Mouse (Mus musculus) liver, embryonic 16.5 days (tissue): ENCODE results near the gene Zfp663. TPM values are rescaled to one million over a fixed set of nuclear protein-coding genes. Genes with fewer than 3 reads are reported as not detected.

Source experiments
- ATAC-seq: fragments of 200-750 bp; cut with Nextera tagmentation; 2 replicates; pipeline ENCODE4 v1.8.0; 2017; ENCODE audit warnings: low read depth, mild to moderate bottlenecking, moderate number of reproducible peaks, moderate library complexity
- H3K27ac ChIP-seq: fragments of 300-500 bp; sonication (generic); 2 replicates; pipeline ENCODE4 v1.5.1; 2014; ENCODE audit warnings: mild to moderate bottlenecking, low read length
- H3K27me3 ChIP-seq: fragments of 300-500 bp; sonication (generic); 2 replicates; pipeline ENCODE4 v1.6.1; 2014; ENCODE audit warnings: low read depth, low read length, mixed read lengths; ENCODE audit not compliant: control insufficient read depth, insufficient read depth
- H3K36me3 ChIP-seq: fragments of 300-500 bp; sonication (generic); 2 replicates; pipeline ENCODE4 v1.6.1; 2014; ENCODE audit warnings: mild to moderate bottlenecking; ENCODE audit not compliant: control insufficient read depth, insufficient read depth
- H3K4me1 ChIP-seq: fragments of 300-500 bp; sonication (generic); 2 replicates; pipeline ENCODE4 v1.6.1; 2014; ENCODE audit warnings: low read depth, low read length, mixed read lengths; ENCODE audit not compliant: control insufficient read depth
- H3K4me2 ChIP-seq: fragments of 300-500 bp; sonication (generic); 2 replicates; pipeline ENCODE4 v1.6.1; 2014; ENCODE audit warnings: low read depth, low read length, mixed read lengths
- H3K4me3 ChIP-seq: fragments of 300-500 bp; sonication (generic); 2 replicates; pipeline ENCODE4 v1.5.1; 2014; ENCODE audit warnings: low read depth, mild to moderate bottlenecking, low read length
- H3K9ac ChIP-seq: fragments of 300-500 bp; sonication (generic); 2 replicates; pipeline ENCODE4 v1.6.1; 2014; ENCODE audit warnings: low read depth, low read length
- H3K9me3 ChIP-seq: fragments of 300-500 bp; sonication (generic); replicated peaks from 2 replicates; pipeline ENCODE4 v1.6.1; 2016; ENCODE audit warnings: low read length; ENCODE audit not compliant: control insufficient read depth
- WGBS: fragments of 180-500 bp; shearing (Covaris S2); extraction: QIAGEN DNeasy Blood & Tissue Kit; methylation state at CpG from one replicate; pipeline ENCODE4 v1.1.7; 2014; ENCODE audit not compliant: insufficient replicate concordance; 5-methylcytosine and 5-hydroxymethylcytosine counted together
- polyA plus RNA-seq: library from polyadenylated mRNA; unstranded; fragments of >200 nt; fragmentation: Nextera tagmentation; extraction: Ambion mirVana; gene quantifications from 2 replicates; pipeline ENCODE4 v1.2.1, GENCODE M21; 2015

Zfp663 gene
- polyA plus RNA-seq, 1 experiment from 2014 or later, result not detected

GRCm38 (mm10) chr2:165318941-165319340 is 49.6 kb downstream of the Zfp663 start:
- H3K4me2 ChIP-seq, result no peak overlapping the region
- no peak for ATAC-seq

GRCm38 (mm10) chr2:165317621-165318263 is 50.8 kb downstream of the Zfp663 start:
- Histone ChIP-seq H3K27ac (peak overlapping the region; percentile 30), H3K4me1 (peaks cover 41% of the 10 kb centered on the region), H3K9me3 (no peaks in the 10 kb centered on the region), H3K4me2 (no peak overlapping the region), H3K9ac (no peak overlapping the region), H3K4me3 (no peak overlapping the region), H3K36me3 (0 out of 2 replicates have a peak, but pooled peaks cover 6% of the 10 kb centered on the region), H3K27me3 (no peaks in the 10 kb centered on the region)
- 22% methylated on average over 16 of the region's 16 CpGs for WGBS
- ATAC-seq, result peak; percentile 27; the same call in 1 of the 2 replicates

More at GRCm38 (mm10) chr2:165318941-165319340, 49.6 kb downstream of the Zfp663 start:
- no peak overlapping the region for H3K9ac ChIP-seq
- H3K27me3 ChIP-seq, result no peaks in the 10 kb centered on the region
- WGBS, result 64% methylated on average over 7 of the region's 7 CpGs
- H3K9me3 ChIP-seq, result no peaks in the 10 kb centered on the region
- no peak overlapping the region for H3K4me3 ChIP-seq
- peak overlapping the region; percentile 45 for H3K27ac ChIP-seq
- 0 out of 2 replicates have a peak, but pooled peaks cover 6% of the 10 kb centered on the region for H3K36me3 ChIP-seq
- peaks cover 41% of the 10 kb centered on the region for H3K4me1 ChIP-seq

GRCm38 (mm10) chr2:165316837-165317473 is 51.6 kb downstream of the Zfp663 start:
- peak; percentile 12; the same call in 1 of the 2 replicates for ATAC-seq
- H3K4me3 ChIP-seq, result no peak overlapping the region
- H3K4me1 ChIP-seq, result peaks cover 36% of the 10 kb centered on the region
- H3K27me3 ChIP-seq, result no peaks in the 10 kb centered on the region
- 42% methylated on average over 9 of the region's 9 CpGs for WGBS
- no peak overlapping the region for H3K9ac ChIP-seq
- no peaks in the 10 kb centered on the region for H3K9me3 ChIP-seq
- 0 out of 2 replicates have a peak, but pooled peaks cover 6% of the 10 kb centered on the region for H3K36me3 ChIP-seq
- H3K4me2 ChIP-seq, result no peak overlapping the region
- peak overlapping the region; percentile 30; the same call in 1 of the 2 replicates for H3K27ac ChIP-seq

DNA sequence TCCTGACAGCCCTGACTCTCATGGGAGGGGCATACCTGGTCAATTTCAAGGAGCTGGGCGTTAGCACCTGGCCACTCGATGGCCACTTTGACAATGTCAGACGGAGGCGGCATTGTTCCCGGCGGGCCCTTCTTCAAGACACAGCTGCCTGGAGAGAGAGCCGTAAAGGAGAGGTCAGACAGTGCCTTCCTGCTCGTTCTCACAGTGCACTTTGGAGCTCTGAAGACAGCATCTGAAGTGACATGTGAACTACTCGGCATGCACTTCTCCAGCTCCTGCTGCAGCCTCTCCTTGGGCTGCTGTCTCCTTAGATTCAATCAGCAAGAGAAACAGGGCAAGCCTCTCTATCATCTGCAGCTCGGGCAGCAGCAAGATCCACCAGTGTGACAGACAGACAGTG is 52.3 kb downstream of the Zfp663 start:
- Histone ChIP-seq H3K9me3 (no peaks in the 10 kb centered on the region), H3K27ac (no peak overlapping the region), H3K27me3 (no peaks in the 10 kb centered on the region), H3K4me2 (no peak overlapping the region), H3K4me3 (no peak overlapping the region), H3K9ac (no peak overlapping the region), H3K4me1 (peaks cover 28% of the 10 kb centered on the region), H3K36me3 (0 out of 2 replicates have a peak, but pooled peaks cover 8% of the 10 kb centered on the region)
- 70% methylated on average over 10 of the region's 10 CpGs for WGBS
- ATAC-seq, result no peak

GRCm38 (mm10) chr2:165314197-165314596 is 54.3 kb downstream of the Zfp663 start:
- 0 out of 2 replicates have a peak, but pooled peaks cover 10% of the 10 kb centered on the region for H3K36me3 ChIP-seq
- no peak overlapping the region for H3K27ac ChIP-seq
- H3K27me3 ChIP-seq, result no peaks in the 10 kb centered on the region
- 73% methylated on average over 8 of the region's 8 CpGs for WGBS
- no peak overlapping the region for H3K4me2 ChIP-seq
- H3K9me3 ChIP-seq, result no peaks in the 10 kb centered on the region
- no peak overlapping the region for H3K9ac ChIP-seq
- no peak for ATAC-seq
- peaks cover 23% of the 10 kb centered on the region for H3K4me1 ChIP-seq
- no peak overlapping the region for H3K4me3 ChIP-seq

DNA sequence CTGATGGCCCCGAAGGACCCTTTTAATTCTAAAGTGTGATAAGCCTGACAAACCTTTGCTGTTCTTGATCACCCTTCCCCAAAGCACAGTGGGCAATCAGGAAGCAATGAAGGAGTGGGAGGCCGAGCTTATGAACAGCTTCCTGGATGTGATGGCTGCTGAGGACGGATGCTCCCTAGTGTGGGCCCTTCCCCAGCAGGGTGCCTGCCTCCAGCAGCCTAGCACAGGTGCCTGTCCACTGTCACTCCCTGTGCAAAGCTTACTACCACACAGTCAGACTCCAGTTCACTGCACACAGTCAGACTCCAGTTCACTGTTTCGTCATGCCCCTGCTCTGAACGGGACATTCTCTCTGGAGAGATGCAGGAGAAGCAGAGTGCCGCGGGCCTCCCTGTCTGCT is 56.1 kb downstream of the Zfp663 start:
- Histone ChIP-seq H3K27ac (no peak overlapping the region), H3K36me3 (peaks cover 10% of the 10 kb centered on the region; the same call in 1 of the 2 replicates), H3K4me2 (no peak overlapping the region), H3K4me3 (no peak overlapping the region), H3K9ac (no peak overlapping the region), H3K4me1 (peaks cover 7% of the 10 kb centered on the region), H3K27me3 (no peaks in the 10 kb centered on the region), H3K9me3 (no peaks in the 10 kb centered on the region)
- 56% methylated on average over 7 of the region's 7 CpGs for WGBS
- no peak for ATAC-seq

- no peak overlapping the region for H3K9ac ChIP-seq
- no peaks in the 10 kb centered on the region for H3K27me3 ChIP-seq
- H3K4me2 ChIP-seq, result no peak overlapping the region
- H3K9me3 ChIP-seq, result no peaks in the 10 kb centered on the region
- no peak overlapping the region for H3K4me3 ChIP-seq
- peaks cover 2% of the 10 kb centered on the region; the same call in 1 of the 2 replicates for H3K4me1 ChIP-seq
- 82% methylated on average over 12 of the region's 12 CpGs for WGBS
- peaks cover 10% of the 10 kb centered on the region; the same call in 1 of the 2 replicates for H3K36me3 ChIP-seq
- ATAC-seq, result no peak
- no peak overlapping the region for H3K27ac ChIP-seq
Measured at GRCm38 (mm10) chr2:165311577-165311976, 57.0 kb downstream of the Zfp663 start.

GRCm38 (mm10) chr2:165310818-165311425 is 57.6 kb downstream of the Zfp663 start:
- no peak overlapping the region for H3K9ac ChIP-seq
- H3K4me1 ChIP-seq, result peaks cover under 1% of the 10 kb centered on the region; the same call in 1 of the 2 replicates
- no peak overlapping the region for H3K4me2 ChIP-seq
- WGBS, result 69% methylated on average over 13 of the region's 13 CpGs
- no peak overlapping the region for H3K4me3 ChIP-seq
- no peaks in the 10 kb centered on the region for H3K27me3 ChIP-seq
- ATAC-seq, result no peak
- no peaks in the 10 kb centered on the region for H3K9me3 ChIP-seq
- peaks cover 10% of the 10 kb centered on the region; the same call in 1 of the 2 replicates for H3K36me3 ChIP-seq
- no peak overlapping the region for H3K27ac ChIP-seq
